Mouse (Mus musculus): Measurements from ENCODE around the gene Scgb2b18. TPM values are rescaled to one million over a fixed set of nuclear protein-coding genes. Genes with fewer than 3 reads are reported as not detected.
"Not testable (repeated sequence)": the region's sequence is repeated elsewhere in the genome, so short reads cannot be mapped to it uniquely, and the experiment has no call there.

Scgb2b18 gene
- total RNA-seq (2014; rRNA removed) (not detected in 2 replicates), polyA plus RNA-seq (2015; fragmentation: Nextera tagmentation; extraction: Ambion mirVana) (not detected in 2 replicates)

- H3K9ac ChIP-seq (replicated peaks; ENCODE audit: low read length, poor library complexity, severe bottlenecking); H3K4me2 ChIP-seq (ENCODE audit: low read depth, low read length, poor library complexity, severe bottlenecking); DNase-seq (ENCODE audit: low spot score); H3K4me3 ChIP-seq (ENCODE audit: low read depth, low read length); H3K36me3 ChIP-seq (ENCODE audit: insufficient read depth, low read length); H3K27ac ChIP-seq (ENCODE audit: low read depth, low read length); ATAC-seq (ENCODE audit: low FRiP score); H3K27me3 ChIP-seq (ENCODE audit: insufficient read depth, low read length); H3K9me3 ChIP-seq (ENCODE audit: low read length); H3K4me1 ChIP-seq (ENCODE audit: insufficient read depth, low read length): not testable (repeated sequence)
- WGBS = 88% methylated on average over 1 of the region's 2 CpGs
Measured at GRCm38 (mm10) chr7:33173764-33174163, at the start of gene Scgb2b18. TSS of gene Scgb2b18 (minus strand) at chr7:33173864.

DNA sequence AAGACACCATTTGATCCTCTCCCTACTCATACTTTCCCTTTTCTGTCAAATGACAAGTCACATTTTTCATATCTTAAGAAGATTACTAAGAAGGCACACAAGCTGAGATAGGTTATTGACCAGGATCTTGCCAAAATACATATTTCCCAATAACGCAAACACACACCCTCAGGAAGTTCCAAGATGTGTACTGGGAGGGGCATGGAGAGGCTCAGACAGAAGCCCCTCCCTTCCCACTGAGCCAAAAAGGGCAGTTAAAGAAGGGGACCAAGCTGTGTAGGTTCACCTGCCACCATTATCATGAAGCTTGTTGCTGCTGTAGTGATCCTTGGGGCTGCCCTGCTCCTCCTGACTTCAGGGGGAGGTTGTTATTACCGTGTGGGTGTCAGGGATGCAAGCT is 11.6 kb upstream of the Scgb2b18 start, which contains the start of gene Scgb1b18:
Gene Scgb1b18 (plus strand): TSS at position 301 of the 400 bp plus-strand sequence.
- not testable (repeated sequence) for H3K9ac ChIP-seq (replicated peaks; ENCODE audit: low read length, poor library complexity, severe bottlenecking); H3K27me3 ChIP-seq (ENCODE audit: insufficient read depth, low read length); H3K4me3 ChIP-seq (ENCODE audit: low read depth, low read length); H3K27ac ChIP-seq (ENCODE audit: low read depth, low read length); H3K4me1 ChIP-seq (ENCODE audit: insufficient read depth, low read length); ATAC-seq (ENCODE audit: low FRiP score); H3K36me3 ChIP-seq (ENCODE audit: insufficient read depth, low read length); H3K9me3 ChIP-seq (ENCODE audit: low read length); H3K4me2 ChIP-seq (ENCODE audit: low read depth, low read length, poor library complexity, severe bottlenecking); DNase-seq (ENCODE audit: low spot score)
- no CpG with 5 or more reads among the region's 2 CpGs for WGBS

Other genes starting within 250 kb of the Scgb2b18 start
- gene Scgb2b17, start 117.3 kb downstream of the Scgb2b18 start, total RNA-seq (2014; rRNA removed) = not detected in 2 replicates
- gene Scgb2b17, start 117.3 kb downstream of the Scgb2b18 start, polyA plus RNA-seq (2015; fragmentation: Nextera tagmentation; extraction: Ambion mirVana) = not detected in 2 replicates
- not detected in 2 replicates for gene Scgb1b17, start 110.4 kb downstream of the Scgb2b18 start, total RNA-seq (2014; rRNA removed)
- gene Scgb1b17, start 110.4 kb downstream of the Scgb2b18 start, polyA plus RNA-seq (2015; fragmentation: Nextera tagmentation; extraction: Ambion mirVana) = not detected in 2 replicates
- not detected in 2 replicates for gene Scgb1b18, start 11.7 kb upstream of the Scgb2b18 start, total RNA-seq (2014; rRNA removed)
- gene Scgb1b18, start 11.7 kb upstream of the Scgb2b18 start, polyA plus RNA-seq (2015; fragmentation: Nextera tagmentation; extraction: Ambion mirVana) = not detected in 2 replicates
- gene Scgb2b19, start 106.5 kb upstream of the Scgb2b18 start, total RNA-seq (2014; rRNA removed) = not detected in 2 replicates
- not detected in 2 replicates for gene Scgb2b19, start 106.5 kb upstream of the Scgb2b18 start, polyA plus RNA-seq (2015; fragmentation: Nextera tagmentation; extraction: Ambion mirVana)
- not detected in 2 replicates for gene Scgb1b19, start 113.4 kb upstream of the Scgb2b18 start, total RNA-seq (2014; rRNA removed)
- not detected in 2 replicates for gene Scgb1b19, start 113.4 kb upstream of the Scgb2b18 start, polyA plus RNA-seq (2015; fragmentation: Nextera tagmentation; extraction: Ambion mirVana)
- gene Scgb2b20, start 192.5 kb upstream of the Scgb2b18 start, total RNA-seq (2014; rRNA removed) = not detected in 2 replicates
- not detected in 2 replicates for gene Scgb2b20, start 192.5 kb upstream of the Scgb2b18 start, polyA plus RNA-seq (2015; fragmentation: Nextera tagmentation; extraction: Ambion mirVana)
- gene Scgb1b20, start 199.4 kb upstream of the Scgb2b18 start, total RNA-seq (2014; rRNA removed) = not detected in 2 replicates
- gene Scgb1b20, start 199.4 kb upstream of the Scgb2b18 start, polyA plus RNA-seq (2015; fragmentation: Nextera tagmentation; extraction: Ambion mirVana) = not detected in 2 replicates